Mouse (Mus musculus) MEL (cell line): Measurements from ENCODE around the gene Fbxw21.

Experiments used
- BHLHE40 ChIP-seq: IDR thresholded peaks from 2 replicates; pipeline ENCODE4 v1.6.1; 2012; ENCODE audit warnings: low read depth, mild to moderate bottlenecking, inconsistent platforms, low read length, improper control_type of control experiment, borderline replicate concordance
- CHD1 ChIP-seq: IDR thresholded peaks from 2 replicates; pipeline ENCODE4 v1.6.1; 2012; ENCODE audit warnings: low read depth, mild to moderate bottlenecking, inconsistent platforms, low read length, improper control_type of control experiment
- CTCF ChIP-seq, 3 experiments: IDR thresholded peaks in 2 of 3; conservative IDR thresholded peaks in 1 of 3; 2 replicates each; pipeline ENCODE4 v1.5.1; 2011 to 2012; ENCODE audit warnings: low read length in 3 of 3, low read depth in 2 of 3, mild to moderate bottlenecking in 2 of 3, improper control_type of control experiment in 1 of 3, inconsistent platforms in 1 of 3, mixed read lengths in 1 of 3, moderate library complexity in 1 of 3; ENCODE audit not compliant: control insufficient read depth in 1 of 3, insufficient read depth in 1 of 3, poor library complexity in 1 of 3, severe bottlenecking in 1 of 3
- ELF1 ChIP-seq: IDR thresholded peaks from 2 replicates; pipeline ENCODE4 v1.6.1; 2014; ENCODE audit warnings: low read depth, mild to moderate bottlenecking, inconsistent platforms, low read length, improper control_type of control experiment, moderate library complexity
- GATA1 ChIP-seq: IDR thresholded peaks from 2 replicates; pipeline ENCODE4 v1.6.1; 2011; ENCODE audit warnings: low read depth, low read length, improper control_type of control experiment
- MAX ChIP-seq: IDR thresholded peaks from 2 replicates; pipeline ENCODE4 v1.6.1; 2011; ENCODE audit warnings: low read length, improper control_type of control experiment
- MYC ChIP-seq: IDR thresholded peaks from 2 replicates; pipeline ENCODE4 v1.6.1; 2011; ENCODE audit warnings: low read depth, mild to moderate bottlenecking, low read length, improper control_type of control experiment, moderate library complexity
- NRF1 ChIP-seq: IDR thresholded peaks from 2 replicates; pipeline ENCODE4 v1.6.1; 2014; ENCODE audit warnings: low read depth, mild to moderate bottlenecking, inconsistent platforms, low read length, improper control_type of control experiment, moderate library complexity; ENCODE audit not compliant: poor library complexity, insufficient read depth, severe bottlenecking
- POLR2A ChIP-seq, 2 experiments: IDR thresholded peaks; 2 replicates each; pipeline ENCODE4 v1.6.1; 2011 to 2012; ENCODE audit warnings: low read length in 2 of 2, mild to moderate bottlenecking in 2 of 2, control low read depth in 1 of 2, improper control_type of control experiment in 1 of 2, low read depth in 1 of 2, moderate library complexity in 1 of 2; ENCODE audit not compliant: control insufficient read depth in 1 of 2, insufficient read depth in 1 of 2, poor library complexity in 1 of 2
- RAD21 ChIP-seq: IDR thresholded peaks from 2 replicates; pipeline ENCODE4 v1.6.1; 2011; ENCODE audit warnings: mild to moderate bottlenecking, low read depth, low read length, improper control_type of control experiment
- TBP ChIP-seq: IDR thresholded peaks from 2 replicates; pipeline ENCODE4 v1.8.0; 2011; ENCODE audit warnings: low read depth, low read length, improper control_type of control experiment
- ZKSCAN1 ChIP-seq: IDR thresholded peaks from 2 replicates; pipeline ENCODE4 v1.6.1; 2012; ENCODE audit warnings: low read depth, mild to moderate bottlenecking, inconsistent platforms, low read length, improper control_type of control experiment, moderate library complexity

- no peak for TF ChIP-seq CTCF (IDR thresholded peaks at IDR 0.05 in 2 of 3, conservative IDR thresholded peaks at IDR 0.05 in 1 of 3; ENCODE audit: control insufficient read depth in 1 of 3, insufficient read depth in 1 of 3, low read depth in 2 of 3, low read length in 3 of 3, poor library complexity in 1 of 3, severe bottlenecking in 1 of 3)
- no peak for TF ChIP-seq BHLHE40
- TF ChIP-seq ZKSCAN1 = no peak
- TF ChIP-seq MYC = no peak
- TF ChIP-seq CHD1 = no peak
- no peak for TF ChIP-seq MAX
- no peak for TF ChIP-seq POLR2A (IDR thresholded peaks at IDR 0.05; ENCODE audit: control insufficient read depth in 1 of 2, insufficient read depth in 1 of 2, low read depth in 1 of 2, low read length in 2 of 2, poor library complexity in 1 of 2)
- no peak for TF ChIP-seq RAD21
- no peak for TF ChIP-seq ELF1
- TF ChIP-seq TBP = no peak
- no peak for TF ChIP-seq NRF1
- TF ChIP-seq GATA1 = no peak
Measured at GRCm38 (mm10) chr9:109177208-109177607, 15.4 kb upstream of the Fbxw21 start.
